Mouse (Mus musculus) 3T3-L1 (cell line): ENCODE data around the gene Gm4567.
"Not testable (repeated sequence)": the region's sequence is repeated elsewhere in the genome, so short reads cannot be mapped to it uniquely, and the experiment has no call there.

Experiments used
- DNase-seq: peaks from one replicate; pipeline ENCODE4 v3.0.0-alpha.2; 2015; ENCODE audit warnings: low read depth, low spot score

Gene Gm4567

DNA sequence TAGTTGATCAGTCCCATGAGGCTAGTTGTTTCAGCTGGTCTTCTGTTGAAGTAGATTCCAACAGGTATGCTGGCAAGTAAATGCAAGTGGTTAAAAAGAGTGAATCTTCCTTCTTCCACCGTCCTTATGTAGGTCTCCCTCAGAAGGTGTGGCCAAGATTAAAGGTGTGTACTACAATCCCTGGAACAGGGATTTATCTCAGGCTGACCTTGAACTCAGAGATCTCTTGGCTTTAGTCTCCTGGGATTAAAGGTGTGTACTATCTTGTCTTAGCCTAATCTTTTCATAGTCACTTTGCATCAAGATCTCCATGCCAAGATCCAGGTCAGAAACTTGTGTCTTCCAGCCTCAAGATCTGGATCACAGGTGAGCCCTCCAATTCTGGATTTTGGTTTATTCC is at the start of gene Gm4567:
Gene Gm4567, minus strand, starts transcription at position 101 of the 400 bp plus-strand sequence.
- not testable (repeated sequence) for DNase-seq

GRCm38 (mm10) chr7:22761397-22761796 is 41.9 kb upstream of the Gm4567 start, which contains the start of gene Vmn1r157:
Gene Vmn1r157 (plus strand): TSS chr7:22761697.
- not testable (repeated sequence) for DNase-seq

GRCm38 (mm10) chr7:22692217-22692616 is 27.3 kb downstream of the Gm4567 start, which contains the start of gene Gm8693:
Gene Gm8693 (minus strand): TSS chr7:22692317.
- DNase-seq = not testable (repeated sequence)
